Mouse (Mus musculus) brown adipose tissue, adult 24 weeks (tissue): ENCODE data around the gene S100a5. TPM values are rescaled to one million over a fixed set of nuclear protein-coding genes. Genes with fewer than 3 reads are reported as not detected.

Experiments
- H3K27ac ChIP-seq: fragments of 200-500 bp; replicated peaks from 2 replicates; pipeline ENCODE4 v1.5.1; 2012; ENCODE audit warnings: low read depth, mild to moderate bottlenecking, low read length
- H3K4me1 ChIP-seq: fragments of 200-500 bp; 2 replicates; pipeline ENCODE4 v1.6.1; 2012; ENCODE audit warnings: low read length, mixed read lengths; ENCODE audit not compliant: control insufficient read depth, insufficient read depth, insufficient read length
- H3K4me3 ChIP-seq: fragments of 200-500 bp; 2 replicates; pipeline ENCODE4 v1.5.1; 2012; ENCODE audit warnings: low read depth, mild to moderate bottlenecking, low read length, moderate library complexity; ENCODE audit not compliant: insufficient read depth
- polyA plus RNA-seq: library from polyadenylated mRNA; stranded (reverse); fragments of >200 nt; gene quantifications from 2 replicates; pipeline ENCODE4 v1.2.4, GENCODE M21; 2012; ENCODE audit not compliant: missing spikeins, insufficient read depth, insufficient read length

S100a5 gene
- not detected in 2 replicates for polyA plus RNA-seq

DNA sequence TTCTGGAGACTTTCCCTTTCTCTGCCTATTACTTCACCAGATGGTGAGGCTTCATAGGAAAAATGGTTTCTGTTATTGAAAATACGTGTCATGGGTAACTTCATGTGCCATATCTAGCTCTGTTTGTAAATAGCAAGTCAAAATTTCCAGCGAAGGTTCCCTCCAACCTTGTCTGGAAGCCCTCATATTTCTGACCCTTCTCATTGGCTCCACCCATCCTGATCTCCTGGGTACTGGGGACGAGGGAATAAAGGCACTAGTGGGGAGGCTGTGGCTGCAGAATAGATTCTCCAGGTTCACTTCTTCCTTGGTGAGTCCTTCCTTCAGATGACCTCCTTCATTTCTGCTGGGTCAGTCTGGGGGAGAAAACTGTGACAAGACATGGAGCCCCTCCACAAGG is at the start of gene S100a5:
Gene S100a5 (plus strand): TSS at position 301 of the 400 bp plus-strand sequence.
- Histone ChIP-seq H3K4me1 (no peaks in the 10 kb centered on the region), H3K4me3 (no peak within 1 kb of the TSS), H3K27ac (no peak within 1 kb of the TSS)

DNA sequence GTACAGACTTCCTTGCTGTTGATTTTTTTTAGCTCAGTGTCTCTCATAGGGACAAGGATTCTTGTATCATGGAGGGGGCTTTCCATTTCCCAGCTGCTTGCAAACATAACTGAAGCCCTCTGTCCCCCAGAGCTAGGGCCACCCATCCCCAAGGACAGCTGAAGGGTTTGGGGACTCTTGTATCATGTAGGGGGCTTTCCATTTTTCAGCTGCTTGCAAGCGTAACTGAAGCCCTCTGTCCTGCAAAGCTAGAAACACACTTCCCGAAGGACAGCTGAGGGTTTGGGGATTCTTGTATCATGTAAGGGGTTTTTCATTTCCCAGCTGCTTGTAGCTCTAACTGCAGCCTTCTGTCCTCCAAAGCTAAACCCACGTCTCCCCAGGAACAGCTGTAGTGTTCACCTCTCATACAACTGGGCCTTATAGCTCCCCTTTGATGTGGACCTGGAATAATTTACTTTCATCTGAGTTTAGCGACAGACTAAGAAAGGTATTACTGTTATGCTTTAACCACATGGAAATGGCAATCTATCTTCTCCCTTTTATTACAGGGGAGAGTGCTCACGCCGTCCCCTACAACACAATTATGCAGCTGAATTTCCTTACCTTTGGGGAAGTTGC is 48.2 kb upstream of the S100a5 start, which contains the start of gene S100a3:
Gene S100a3 (plus strand): TSS at position 571 of the 621 bp plus-strand sequence.
- H3K4me3 ChIP-seq = no peak within 1 kb of the TSS

DNA sequence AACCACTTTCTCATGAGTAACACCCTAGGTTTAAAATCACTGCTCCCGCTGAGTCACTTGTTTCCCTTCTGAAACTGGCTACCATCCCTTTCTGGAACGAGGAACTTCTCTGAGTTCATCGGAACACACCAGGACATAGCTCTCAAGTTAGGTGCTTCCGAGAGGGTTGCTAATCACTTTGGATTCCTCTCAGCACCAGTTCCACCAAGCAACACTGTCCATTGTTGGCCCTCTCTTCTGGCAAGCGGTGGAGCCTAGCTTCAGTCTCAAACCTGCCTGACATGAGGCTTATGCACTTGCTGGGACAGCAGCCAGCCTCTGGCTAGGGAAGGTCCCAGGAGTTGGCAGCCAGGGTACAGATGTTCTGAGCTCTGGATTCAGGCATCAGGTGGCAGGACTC is 33.6 kb upstream of the S100a5 start:
- Histone ChIP-seq H3K4me1 (no peaks in the 10 kb centered on the region), H3K4me3 (no peak overlapping the region), H3K27ac (no peak overlapping the region)

More for the DNA sequence above, 48.2 kb upstream of the S100a5 start, which contains the start of gene S100a3:
- H3K4me1 ChIP-seq = no peaks in the 10 kb centered on the region; the same call in 1 of the 2 replicates
- H3K27ac ChIP-seq = no peak within 1 kb of the TSS

DNA sequence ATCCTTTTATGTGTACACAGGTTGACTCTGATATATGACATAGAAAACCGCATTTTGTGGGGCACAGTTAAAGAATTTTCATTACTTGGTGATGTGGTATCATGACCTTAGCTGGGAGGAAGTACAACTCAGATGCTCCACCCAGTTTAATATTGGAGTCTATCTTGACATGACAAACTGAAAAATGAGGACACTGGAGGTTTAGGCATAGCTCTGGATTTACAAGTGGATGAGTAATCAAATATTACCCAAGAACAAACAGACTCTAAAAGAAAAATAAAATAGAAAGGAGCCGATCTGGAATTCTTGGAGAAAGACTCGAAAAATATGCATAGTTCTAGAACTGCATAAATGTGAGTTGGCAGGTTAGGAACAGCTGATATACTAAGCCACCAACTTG is 33.0 kb upstream of the S100a5 start:
- Histone ChIP-seq H3K4me1 (no peaks in the 10 kb centered on the region), H3K27ac (no peak overlapping the region), H3K4me3 (no peak overlapping the region)

DNA sequence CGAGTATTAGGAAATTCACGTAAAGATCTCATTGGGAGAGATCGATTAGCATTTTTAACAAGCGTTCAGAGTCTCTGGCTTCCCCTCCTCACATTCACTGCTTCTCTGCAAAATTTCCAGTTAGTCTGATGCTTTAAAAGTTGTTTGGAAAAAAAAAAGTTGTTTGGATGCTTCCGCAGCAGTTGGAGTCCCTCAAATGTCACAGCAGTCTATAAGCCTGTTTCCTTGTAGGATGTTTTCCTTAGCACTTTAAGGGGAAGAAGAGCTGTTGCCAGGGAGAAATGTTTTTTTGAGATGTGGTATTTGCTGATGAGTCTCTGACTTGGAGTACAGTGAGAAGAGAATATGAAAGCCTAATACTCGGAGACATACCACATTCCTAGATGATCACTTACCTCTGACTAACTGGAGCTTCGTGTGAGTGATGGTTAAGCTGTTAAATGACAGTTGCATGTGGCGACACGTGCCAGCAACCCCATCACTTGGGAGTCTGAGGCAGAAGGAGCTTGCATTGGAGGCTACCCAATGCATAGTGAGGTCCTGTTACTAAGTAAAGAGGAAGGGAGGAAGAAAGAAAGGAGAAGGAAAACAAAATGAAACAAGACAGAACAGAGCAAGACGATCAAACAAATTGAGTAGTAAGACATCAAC is 31.8 kb upstream of the S100a5 start:
- Histone ChIP-seq H3K4me3 (no peak overlapping the region), H3K4me1 (no peaks in the 10 kb centered on the region), H3K27ac (no peak overlapping the region)

DNA sequence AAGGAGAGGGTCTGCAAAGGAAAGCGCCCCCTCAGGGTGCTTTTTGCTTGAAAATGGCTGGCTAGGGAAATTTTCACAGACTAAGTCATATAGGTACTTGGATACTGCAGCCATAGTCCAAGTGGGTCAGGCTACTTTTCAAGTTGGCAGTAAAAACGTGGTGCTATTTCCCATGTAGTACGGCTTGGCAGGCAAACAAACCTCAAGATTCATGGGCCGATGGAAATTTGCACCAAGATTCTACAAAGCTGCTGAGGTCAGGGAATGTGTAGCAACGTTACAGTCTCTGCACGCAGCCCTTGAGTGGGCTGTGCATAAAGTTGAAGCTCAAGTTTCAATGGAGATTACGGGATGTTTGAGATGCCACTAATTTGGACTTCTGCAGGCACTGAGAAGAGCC is 28.9 kb upstream of the S100a5 start:
- no peak overlapping the region for H3K27ac ChIP-seq
- H3K4me3 ChIP-seq = no peak overlapping the region
- no peaks in the 10 kb centered on the region for H3K4me1 ChIP-seq

DNA sequence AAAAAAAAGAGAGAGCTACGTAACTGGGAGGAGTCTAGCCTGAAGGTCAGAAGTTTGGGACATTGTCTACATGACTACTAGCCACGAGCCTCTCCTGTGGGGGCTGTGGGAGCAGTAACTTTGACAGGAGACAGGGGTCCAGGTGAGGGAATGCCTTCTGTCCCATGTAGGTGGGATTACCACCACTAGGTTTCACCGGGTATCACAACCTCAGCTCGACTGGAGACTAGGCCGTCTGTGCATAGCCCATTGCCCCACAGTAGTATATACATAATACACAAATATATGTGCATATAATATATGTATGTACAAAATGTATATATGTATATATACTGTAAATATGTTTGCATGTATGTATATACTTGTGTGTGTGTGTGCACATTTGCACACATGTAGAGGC is 27.2 kb upstream of the S100a5 start:
- Histone ChIP-seq H3K4me1 (peaks cover 3% of the 10 kb centered on the region; the same call in 1 of the 2 replicates), H3K4me3 (no peak overlapping the region), H3K27ac (no peak overlapping the region)

DNA sequence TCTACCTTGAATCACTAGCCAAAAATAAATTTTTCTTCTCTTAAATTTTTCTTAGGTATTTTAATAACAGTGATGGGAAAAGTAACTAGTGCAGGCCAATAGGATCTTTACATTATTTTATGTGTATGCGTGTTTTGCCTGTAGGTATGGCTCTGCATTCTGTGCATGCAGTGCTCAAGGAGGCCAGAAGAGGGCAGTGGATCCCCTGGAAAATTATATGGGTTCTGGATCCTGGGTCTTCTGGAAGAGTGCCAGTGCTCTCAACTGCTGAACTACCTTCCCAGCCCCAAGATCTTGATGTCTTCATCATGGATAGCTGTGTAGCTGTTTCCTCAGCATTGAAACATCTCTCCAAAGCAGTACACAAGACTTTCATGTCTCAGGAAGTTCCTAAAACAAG is 26.2 kb upstream of the S100a5 start:
- no peak overlapping the region for H3K4me3 ChIP-seq
- H3K4me1 ChIP-seq = peaks cover 12% of the 10 kb centered on the region
- no peak overlapping the region for H3K27ac ChIP-seq

DNA sequence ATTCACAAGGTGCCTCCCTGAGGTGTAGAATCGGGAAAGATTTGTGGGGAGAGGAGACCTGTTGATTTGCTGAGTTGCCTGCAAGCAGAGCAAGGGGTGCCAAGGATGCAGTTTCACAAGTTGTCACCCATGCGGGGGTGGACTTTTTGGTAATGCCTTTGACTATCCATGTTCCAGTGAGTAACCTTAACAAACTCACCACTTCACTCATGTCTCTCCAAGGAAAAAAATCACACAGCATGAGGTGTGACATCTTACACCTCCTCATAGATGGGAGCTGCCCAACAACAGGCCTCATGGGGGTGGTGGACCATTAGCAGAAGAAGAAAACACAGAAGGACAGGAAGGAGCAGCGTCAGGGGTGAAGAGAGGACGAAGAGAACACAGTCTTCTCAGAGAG is 25.8 kb upstream of the S100a5 start:
- Histone ChIP-seq H3K4me1 (peaks cover 15% of the 10 kb centered on the region), H3K27ac (no peak overlapping the region), H3K4me3 (no peak overlapping the region)

DNA sequence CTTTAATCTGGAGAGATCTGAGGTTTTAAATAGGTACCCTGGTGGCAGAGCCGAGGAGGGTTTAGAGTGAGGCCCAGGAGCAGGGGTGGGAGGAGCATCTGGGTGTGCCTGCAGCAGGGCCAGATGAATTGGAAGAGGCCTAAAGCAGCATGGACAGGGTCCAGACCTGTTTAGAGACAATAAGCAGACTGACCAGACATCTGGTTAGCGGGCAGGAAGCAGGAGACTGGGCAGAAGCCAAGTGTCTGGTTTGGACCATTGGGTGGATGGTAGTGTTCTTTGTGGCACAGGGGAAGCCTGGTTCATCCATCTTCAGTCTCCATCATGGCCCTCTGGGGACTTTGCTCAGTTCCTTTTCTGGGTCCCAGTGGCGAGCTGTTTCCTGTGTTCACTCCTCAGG is 24.4 kb upstream of the S100a5 start:
- H3K4me3 ChIP-seq = no peak overlapping the region
- peaks cover 17% of the 10 kb centered on the region for H3K4me1 ChIP-seq
- 0 out of 2 replicates have a peak overlapping the region, but pooled peaks have one; percentile 37 for H3K27ac ChIP-seq

DNA sequence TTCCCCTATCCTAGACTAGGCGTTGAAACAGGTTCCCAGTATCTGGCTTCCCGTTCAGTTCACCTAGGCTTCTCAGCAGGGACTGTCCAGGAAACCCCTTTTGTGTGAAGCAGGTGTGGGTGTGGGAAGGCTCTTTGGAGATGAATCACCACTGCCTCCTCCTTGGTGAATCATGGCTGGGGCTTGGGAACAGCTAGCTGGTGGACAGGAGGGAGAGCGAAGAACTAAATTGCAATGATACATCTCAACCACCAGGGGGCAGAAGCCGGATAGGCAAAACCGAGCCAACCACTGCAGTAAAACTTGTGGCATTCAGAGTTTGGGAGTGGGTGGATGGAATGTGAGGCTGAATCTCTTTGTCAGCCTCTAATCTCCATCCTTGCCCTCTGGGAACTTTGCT is 22.7 kb upstream of the S100a5 start:
- H3K4me1 ChIP-seq = peaks cover 24% of the 10 kb centered on the region
- H3K4me3 ChIP-seq = no peak overlapping the region
- no peak overlapping the region for H3K27ac ChIP-seq

DNA sequence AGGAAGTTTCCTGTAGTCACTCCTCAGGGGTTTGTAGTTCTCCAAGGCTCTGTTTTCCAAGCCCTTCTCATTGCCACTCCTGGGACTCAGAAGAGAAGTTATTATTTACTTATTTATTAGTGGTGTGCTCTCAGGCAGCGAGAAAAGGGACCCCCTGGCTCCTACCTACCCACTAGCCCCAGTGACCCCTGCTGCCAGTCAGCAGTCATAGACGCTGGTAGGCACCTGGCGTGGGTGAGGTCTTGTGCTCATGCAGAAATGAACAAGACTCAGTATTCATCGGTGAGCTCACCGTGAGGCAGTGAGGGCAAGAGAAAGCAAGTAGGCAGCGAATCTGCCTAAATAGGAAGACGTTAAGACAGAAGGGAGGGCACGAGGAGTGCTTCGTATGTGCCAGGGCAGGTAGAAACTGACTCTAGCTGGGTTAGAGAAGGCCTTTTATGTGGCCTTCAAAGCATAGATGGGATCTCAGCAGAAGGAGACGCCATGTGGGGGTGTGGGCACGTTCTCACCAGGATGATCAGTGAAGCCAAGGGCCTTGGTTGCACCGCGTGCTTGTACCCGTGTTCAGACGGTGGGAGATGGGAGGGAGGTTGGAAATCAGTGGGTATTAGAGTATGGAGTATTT is 22.2 kb upstream of the S100a5 start:
- peak overlapping the region; percentile 65; the same call in 1 of the 2 replicates for H3K27ac ChIP-seq
- peaks cover 24% of the 10 kb centered on the region for H3K4me1 ChIP-seq
- no peak overlapping the region for H3K4me3 ChIP-seq

DNA sequence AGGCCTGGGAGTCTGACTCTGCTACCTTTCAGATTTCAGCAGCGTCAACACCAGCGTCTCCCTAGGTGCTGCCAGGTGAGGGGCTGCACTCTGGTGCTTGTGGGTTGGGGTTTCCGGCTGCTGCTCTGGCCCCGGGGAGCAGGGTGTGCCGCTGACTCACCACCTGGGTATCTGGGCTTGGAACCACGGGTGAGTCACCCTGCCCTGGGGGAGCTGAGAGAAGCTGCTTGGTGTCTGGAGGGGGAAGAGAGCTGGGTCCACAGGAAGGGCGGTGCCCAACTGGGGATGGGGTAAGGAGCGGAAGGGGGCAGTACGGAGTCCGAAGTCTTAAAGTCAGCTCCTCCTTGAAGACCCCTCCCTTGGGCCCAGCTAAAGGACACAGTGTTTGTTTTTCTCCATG is 21.4 kb upstream of the S100a5 start:
- Histone ChIP-seq H3K4me3 (no peak overlapping the region), H3K27ac (peak overlapping the region; percentile 65), H3K4me1 (peaks cover 24% of the 10 kb centered on the region)

DNA sequence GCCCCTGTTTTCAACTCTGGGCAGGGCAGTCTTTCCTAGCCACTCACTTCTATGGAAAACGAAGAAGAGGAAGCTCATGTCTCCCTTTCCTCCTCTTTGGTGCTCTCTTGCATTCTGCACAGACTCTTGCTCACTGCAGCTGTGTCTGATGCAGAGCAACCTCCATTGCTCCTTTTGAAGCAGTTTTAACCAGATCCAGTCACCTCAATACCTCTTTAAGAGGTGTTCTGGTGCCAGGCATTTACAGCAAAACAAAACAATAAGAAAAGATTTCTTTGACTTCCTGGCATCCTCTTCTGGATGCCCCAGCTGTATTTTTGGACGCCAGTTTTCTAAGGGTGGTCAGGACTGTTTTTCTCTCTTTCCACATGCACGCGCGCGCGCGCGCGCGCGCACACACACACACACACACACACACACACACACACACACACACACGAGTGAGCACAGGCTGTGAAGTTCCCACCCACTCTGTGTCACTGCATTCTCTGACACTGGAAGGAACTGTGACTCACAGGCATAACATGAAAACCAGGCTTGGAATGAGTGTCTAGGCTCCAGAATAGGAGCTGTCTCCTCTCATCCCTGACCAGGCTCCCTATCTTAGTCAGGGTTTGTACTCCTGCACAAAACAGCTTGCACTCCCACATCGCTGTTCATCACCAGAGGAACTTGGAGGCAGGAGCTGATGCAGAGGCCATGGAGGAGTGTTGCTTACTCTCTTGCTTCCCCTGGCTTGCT is 20.8 kb upstream of the S100a5 start:
- Histone ChIP-seq H3K4me3 (no peak overlapping the region), H3K4me1 (peaks cover 24% of the 10 kb centered on the region), H3K27ac (peak overlapping the region; percentile 65)

DNA sequence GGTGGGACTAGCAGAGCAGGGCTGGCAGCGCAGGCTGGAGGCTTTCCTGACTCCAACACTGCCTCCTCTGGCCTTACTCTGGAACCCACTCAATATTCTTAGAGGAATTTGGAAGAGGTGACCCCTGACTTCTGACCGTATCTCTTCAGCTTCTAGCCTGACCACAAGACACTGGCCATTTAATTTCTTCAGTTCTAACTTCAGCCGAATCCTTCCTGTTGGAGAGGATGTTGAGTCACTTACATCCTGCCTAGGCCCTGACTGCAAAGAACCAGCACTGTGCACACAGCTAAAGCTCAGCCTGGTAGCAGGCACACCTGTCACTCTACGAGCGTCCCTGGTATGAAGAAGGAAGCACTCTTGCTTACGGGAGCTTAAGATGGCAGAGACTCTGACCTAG is 18.9 kb upstream of the S100a5 start:
- Histone ChIP-seq H3K4me3 (no peak overlapping the region), H3K4me1 (peaks cover 24% of the 10 kb centered on the region), H3K27ac (peak overlapping the region; percentile 19; the same call in 1 of the 2 replicates)
